8 mouse cellular contexts compared by ENCODE assay signal in genomic region chr2:5080053-5080787, GRCm38 (mm10). TPM values are rescaled to one million over a fixed set of nuclear protein-coding genes. Genes with fewer than 3 reads are reported as not detected.
A peak's percentile ranks its signal among the peaks of the same experiment; 100 is the strongest.
DNase-seq lines count a peak whose midpoint lies in the region; ATAC-seq and TF ChIP-seq lines count a peak whose summit lies in the region.

No protein-coding gene starts in this region.

- WGBS in heart, embryonic 15.5 days = 6% methylated on average over 14 of the region's 14 CpGs
- 8% methylated on average over 14 of the region's 14 CpGs for WGBS in stomach, embryonic 15.5 days

- peak overlapping the region; percentile 75 for H3K4me2 ChIP-seq in heart, embryonic 15.5 days
- H3K4me2 ChIP-seq in stomach, embryonic 15.5 days = peak overlapping the region; percentile 64

- peak overlapping the region; percentile 64 for H3K4me3 ChIP-seq in gastrocnemius, adult 2 months
- H3K4me3 ChIP-seq in heart, embryonic 15.5 days = peak overlapping the region; percentile 45
- H3K4me3 ChIP-seq in layer of hippocampus, adult 2 months = peak overlapping the region; percentile 48
- H3K4me3 ChIP-seq in stomach, embryonic 15.5 days (replicated peaks) = peak overlapping the region; percentile 22; the same call in 1 of the 2 replicates

- H3K36me3 ChIP-seq in heart, embryonic 15.5 days = no peaks in the 10 kb centered on the region
- H3K36me3 ChIP-seq in stomach, embryonic 15.5 days = no peaks in the 10 kb centered on the region

- H3K9me3 ChIP-seq in heart, embryonic 15.5 days (replicated peaks) = no peaks in the 10 kb centered on the region
- no peaks in the 10 kb centered on the region for H3K9me3 ChIP-seq in stomach, embryonic 15.5 days

- peak; percentile 50 for DNase-seq in gastrocnemius, adult 2 months
- DNase-seq in gastrocnemius, postnatal 36 days = no peak
- DNase-seq in adrenal gland, adult 2 months = peak; percentile 56
- peak; percentile 55 for DNase-seq in embryo, embryonic 9.5 days (ENCODE audit: extremely low spot score)
- peak; percentile 52 to 60 for DNase-seq in layer of hippocampus, adult 2 months (ENCODE audit: low spot score in 2 of 2)
- peak; percentile 76 for DNase-seq in mesoderm, embryonic 11.5 days (ENCODE audit: low read depth, low spot score)

- no peaks in the 10 kb centered on the region for H3K27me3 ChIP-seq in heart, embryonic 15.5 days
- H3K27me3 ChIP-seq in stomach, embryonic 15.5 days (replicated peaks) = no peaks in the 10 kb centered on the region

- peak overlapping the region; percentile 48; the same call in 1 of the 2 replicates for H3K9ac ChIP-seq in heart, embryonic 15.5 days
- H3K9ac ChIP-seq in stomach, embryonic 15.5 days = no peak overlapping the region

- 0 out of 2 replicates have a peak, but pooled peaks cover 5% of the 10 kb centered on the region for H3K4me1 ChIP-seq in heart, embryonic 15.5 days (replicated peaks)
- H3K4me1 ChIP-seq in stomach, embryonic 15.5 days = no peaks in the 10 kb centered on the region

- intact Hi-C loops in gastrocnemius, adult 2 months (cut with DNase I) = loop anchor here (2.0 to 10.0 kb wide), 2 partner anchors 355 to 691 kb away; no protein-coding TSS in a partner anchor
- intact Hi-C loops in gastrocnemius, postnatal 36 days (cut with DNase I) = loop anchor here (5.0 kb wide), 1 partner anchor 322 kb away; no protein-coding TSS in a partner anchor

- ATAC-seq in heart, embryonic 15.5 days (replicated peaks; ENCODE audit: insufficient number of reproducible peaks, insufficient read depth, low FRiP score, low read depth) = 0 out of 2 replicates have a peak, but pooled peaks have one; percentile 55
- ATAC-seq in stomach, embryonic 15.5 days (ENCODE audit: insufficient read depth, low FRiP score, low read depth) = no peak

- H3K27ac ChIP-seq in gastrocnemius, adult 2 months = peak overlapping the region; percentile 43; the same call in 1 of the 2 replicates
- no peak overlapping the region for H3K27ac ChIP-seq in heart, embryonic 15.5 days
- no peak overlapping the region for H3K27ac ChIP-seq in layer of hippocampus, adult 2 months
- no peak overlapping the region for H3K27ac ChIP-seq in stomach, embryonic 15.5 days

- peak; percentile 79 for TF ChIP-seq CTCF in gastrocnemius, adult 2 months (IDR thresholded peaks at IDR 0.05)
- peak; percentile 92 for TF ChIP-seq CTCF in layer of hippocampus, adult 2 months (conservative IDR thresholded peaks at IDR 0.05)

RNA-seq across cellular contexts. Expression of gene Optn, which starts 16.4 kb away (rescaled TPM):
- 10 to 100 TPM; 80.2 to 99.2 TPM for total RNA-seq in gastrocnemius, adult 2 months (2021)
- total RNA-seq in gastrocnemius, postnatal 36 days (2021) = 10 to 100 TPM; 66.8 to 73.0 TPM
- 100 to 1,000 TPM; 100 to 105 TPM for total RNA-seq in adrenal gland, adult 2 months (2021)
- 4.8 and 5.4 TPM in 2 replicates for polyA plus RNA-seq in adrenal gland, adult 2 months (2012; rRNA removed)
- polyA plus RNA-seq in heart, embryonic 15.5 days (2015; fragmentation: Nextera tagmentation; extraction: Ambion mirVana) = 14.6 and 15.1 TPM in 2 replicates
- 10 to 100 TPM; 13.5 to 14.1 TPM for total RNA-seq in layer of hippocampus, adult 2 months (2021)
- polyA plus RNA-seq in stomach, embryonic 15.5 days (2015; fragmentation: Nextera tagmentation; extraction: Ambion mirVana) = 11.2 and 12.4 TPM in 2 replicates

RNA-seq across cellular contexts. Expression of gene Ccdc3, which starts 57.4 kb away (rescaled TPM):
- 10 to 100 TPM in 1 of 2 experiments, 1 to 10 TPM in 1; 4.1 to 10.7 TPM for total RNA-seq in gastrocnemius, adult 2 months (2021)
- total RNA-seq in gastrocnemius, postnatal 36 days (2021) = 1 to 10 TPM; 4.7 to 5.9 TPM
- total RNA-seq in adrenal gland, adult 2 months (2021) = 10 to 100 TPM; 12.9 to 20.5 TPM
- polyA plus RNA-seq in adrenal gland, adult 2 months (2012; rRNA removed) = 11.3 and 20.7 TPM in 2 replicates
- 6.8 and 9.4 TPM in 2 replicates for polyA plus RNA-seq in heart, embryonic 15.5 days (2015; fragmentation: Nextera tagmentation; extraction: Ambion mirVana)
- 10 to 100 TPM; 10.0 to 12.6 TPM for total RNA-seq in layer of hippocampus, adult 2 months (2021)
- polyA plus RNA-seq in stomach, embryonic 15.5 days (2015; fragmentation: Nextera tagmentation; extraction: Ambion mirVana) = 18.0 and 20.3 TPM in 2 replicates

Comparison
In these comparisons a context has a peak if more than half of its experiments do, and no peak if none do; other contexts are left out.
1. DNase-seq: peak in gastrocnemius, adult 2 months (single experiment), adrenal gland, adult 2 months (single experiment), embryo, embryonic 9.5 days (single experiment), layer of hippocampus, adult 2 months (2 of 2) and mesoderm, embryonic 11.5 days (single experiment); none in gastrocnemius, postnatal 36 days (0 of 2).
2. RNA of gene Optn, which starts 16.4 kb away (total RNA-seq): 100 to 105 TPM in adrenal gland, adult 2 months, 80.2 to 99.2 TPM in gastrocnemius, adult 2 months and 66.8 to 73.0 TPM in gastrocnemius, postnatal 36 days; 13.5 to 14.1 TPM in layer of hippocampus, adult 2 months; every median in the first group is over 4 times any median in the second.
3. Peak in every context shown above with its lines, with median percentiles within 50 percentile points of each other: H3K4me3 ChIP-seq.